ENCODE assay signal across 8 mouse cellular contexts in the genomic region with DNA sequence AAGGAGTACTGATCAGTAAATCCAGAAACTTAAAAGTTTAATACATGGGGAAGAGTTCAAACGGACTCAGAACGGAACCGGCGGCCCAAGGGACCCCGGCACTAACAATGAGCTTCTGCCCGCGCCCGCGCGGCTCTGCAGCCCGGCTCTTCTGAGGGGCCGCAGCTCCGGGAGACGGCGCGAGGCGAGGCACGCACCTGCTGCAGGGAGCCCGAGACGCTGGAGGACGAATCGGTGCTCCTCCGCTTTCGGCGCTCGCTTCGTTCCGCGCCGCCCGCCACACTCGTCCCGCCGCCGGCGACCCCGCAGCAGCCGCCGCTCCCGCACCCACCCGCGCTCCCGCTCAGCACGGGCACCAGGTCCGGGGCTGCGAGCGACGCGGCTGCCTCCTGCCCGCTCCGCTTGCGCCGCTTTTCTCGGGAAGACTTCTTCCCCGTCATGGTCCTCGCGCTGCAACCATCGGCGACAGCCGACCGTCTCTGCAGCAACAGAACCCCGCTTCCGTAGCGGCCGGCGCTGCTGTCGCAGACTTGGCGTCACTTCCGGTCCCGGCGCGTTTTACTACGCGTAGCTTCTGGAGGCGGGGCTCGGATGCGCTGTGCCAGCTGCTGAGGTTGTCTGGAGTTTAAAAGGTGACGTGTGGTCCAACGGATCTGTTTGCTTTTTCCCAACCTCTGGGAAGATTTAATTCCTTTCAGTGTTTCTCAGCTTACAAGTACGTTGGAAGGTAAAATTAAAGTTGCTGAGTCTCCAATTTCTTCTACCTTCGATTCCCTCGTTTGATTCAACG. TPM values are rescaled to one million over a fixed set of nuclear protein-coding genes. Genes with fewer than 3 reads are reported as not detected.
A peak's percentile ranks its signal among the peaks of the same experiment; 100 is the strongest.
DNase-seq lines count a peak whose midpoint lies in the region; ATAC-seq lines count a peak whose summit lies in the region.

A gene (plus strand): TSS at position 282 of the 790 bp plus-strand sequence.
A gene (minus strand): TSS at position 532 of the 790 bp plus-strand sequence.

- H3K4me1 ChIP-seq in heart, embryonic 10.5 days: peaks cover 8% of the 10 kb centered on the region; the same call in 1 of the 2 replicates
- peaks cover 9% of the 10 kb centered on the region; the same call in 1 of the 2 replicates for H3K4me1 ChIP-seq in kidney, embryonic 15.5 days

- H3K36me3 ChIP-seq in heart, embryonic 10.5 days: no peaks in the 10 kb centered on the region
- H3K36me3 ChIP-seq in kidney, embryonic 15.5 days: no peaks in the 10 kb centered on the region

- H3K27me3 ChIP-seq in heart, embryonic 10.5 days (ENCODE audit: insufficient read depth, poor library complexity, severe bottlenecking): no peaks in the 10 kb centered on the region
- no peaks in the 10 kb centered on the region for H3K27me3 ChIP-seq in kidney, embryonic 15.5 days

- peak within 1 kb of the TSS; percentile 98 for H3K4me3 ChIP-seq in heart, embryonic 10.5 days
- peak within 1 kb of the TSS; percentile 99 for H3K4me3 ChIP-seq in kidney, embryonic 15.5 days (replicated peaks)

- WGBS in heart, embryonic 10.5 days: 1% methylated on average over 75 of the region's 83 CpGs
- WGBS in kidney, embryonic 15.5 days: under 1% methylated on average over 83 of the region's 83 CpGs

- no peaks in the 10 kb centered on the region for H3K9me3 ChIP-seq in heart, embryonic 10.5 days
- H3K9me3 ChIP-seq in kidney, embryonic 15.5 days (replicated peaks): no peaks in the 10 kb centered on the region

- ATAC-seq in erythroblast, adult 5-6 weeks (replicated peaks; ENCODE audit: low FRiP score, poor library complexity, severe bottlenecking): peak; percentile 100
- peak; percentile 97 for ATAC-seq in kidney, embryonic 15.5 days (replicated peaks; ENCODE audit: low FRiP score)
- ATAC-seq in monocyte, adult 5-6 weeks (replicated peaks; ENCODE audit: insufficient number of reproducible peaks, low FRiP score, low TSS enrichment, poor library complexity, severe bottlenecking): peak; percentile 99

- H3K9ac ChIP-seq in kidney, embryonic 15.5 days: peak within 1 kb of the TSS; percentile 80

- H3K27ac ChIP-seq in heart, embryonic 10.5 days: peak within 1 kb of the TSS; percentile 93
- peak within 1 kb of the TSS; percentile 90 for H3K27ac ChIP-seq in kidney, embryonic 15.5 days

- DNase-seq in B cell, adult 2 months: peak; percentile 95 to 96
- DNase-seq in brain, adult 2 months (ENCODE audit: low read depth, low spot score): peak; percentile 97
- DNase-seq in heart, embryonic 10.5 days (ENCODE audit: low spot score): peak; percentile 96
- DNase-seq in liver: peak; percentile 93
- DNase-seq in spleen, postnatal 4 days (ENCODE audit: low spot score in 2 of 2): peak; percentile 91 to 97

- peak within 1 kb of the TSS; percentile 63 for H3K4me2 ChIP-seq in kidney, embryonic 15.5 days

RNA-seq across cellular contexts. Expression of the first gene that starts in this region (rescaled TPM):
- total RNA-seq in erythroblast, adult 5-6 weeks (2015; ENCODE audit: low replicate concordance): not detected in 2 replicates
- not detected in 2 replicates for total RNA-seq in erythroblast, adult 5-6 weeks (2017; ENCODE audit: low replicate concordance)
- polyA plus RNA-seq in heart, embryonic 10.5 days (2016; fragmentation: Nextera tagmentation; extraction: Ambion mirVana): not detected in 2 replicates
- polyA plus RNA-seq in kidney, embryonic 15.5 days (2015; fragmentation: Nextera tagmentation; extraction: Ambion mirVana): not detected in 2 replicates
- total RNA-seq in monocyte, adult 5-6 weeks (2017): not detected in 3 replicates

RNA-seq across cellular contexts. Expression of the second gene that starts in this region (rescaled TPM):
- 5.8 and 6.3 TPM in 2 replicates for total RNA-seq in erythroblast, adult 5-6 weeks (2015; ENCODE audit: low replicate concordance)
- total RNA-seq in erythroblast, adult 5-6 weeks (2017; ENCODE audit: low replicate concordance): 6.4 and 8.9 TPM in 2 replicates
- 13.4 and 21.3 TPM in 2 replicates for polyA plus RNA-seq in heart, embryonic 10.5 days (2016; fragmentation: Nextera tagmentation; extraction: Ambion mirVana)
- 23.6 and 23.9 TPM in 2 replicates for polyA plus RNA-seq in kidney, embryonic 15.5 days (2015; fragmentation: Nextera tagmentation; extraction: Ambion mirVana)
- 23.0 to 26.1 TPM (median 25.0 TPM) in 3 replicates for total RNA-seq in monocyte, adult 5-6 weeks (2017)

Comparison
In these comparisons a context has a peak if more than half of its experiments do, and no peak if none do; other contexts are left out.
1. Peak in every context shown above with its lines: DNase-seq, ATAC-seq, H3K4me3 ChIP-seq and H3K27ac ChIP-seq.